Mouse (Mus musculus): ENCODE data around the gene Grid1.

Gene Grid1

DNA sequence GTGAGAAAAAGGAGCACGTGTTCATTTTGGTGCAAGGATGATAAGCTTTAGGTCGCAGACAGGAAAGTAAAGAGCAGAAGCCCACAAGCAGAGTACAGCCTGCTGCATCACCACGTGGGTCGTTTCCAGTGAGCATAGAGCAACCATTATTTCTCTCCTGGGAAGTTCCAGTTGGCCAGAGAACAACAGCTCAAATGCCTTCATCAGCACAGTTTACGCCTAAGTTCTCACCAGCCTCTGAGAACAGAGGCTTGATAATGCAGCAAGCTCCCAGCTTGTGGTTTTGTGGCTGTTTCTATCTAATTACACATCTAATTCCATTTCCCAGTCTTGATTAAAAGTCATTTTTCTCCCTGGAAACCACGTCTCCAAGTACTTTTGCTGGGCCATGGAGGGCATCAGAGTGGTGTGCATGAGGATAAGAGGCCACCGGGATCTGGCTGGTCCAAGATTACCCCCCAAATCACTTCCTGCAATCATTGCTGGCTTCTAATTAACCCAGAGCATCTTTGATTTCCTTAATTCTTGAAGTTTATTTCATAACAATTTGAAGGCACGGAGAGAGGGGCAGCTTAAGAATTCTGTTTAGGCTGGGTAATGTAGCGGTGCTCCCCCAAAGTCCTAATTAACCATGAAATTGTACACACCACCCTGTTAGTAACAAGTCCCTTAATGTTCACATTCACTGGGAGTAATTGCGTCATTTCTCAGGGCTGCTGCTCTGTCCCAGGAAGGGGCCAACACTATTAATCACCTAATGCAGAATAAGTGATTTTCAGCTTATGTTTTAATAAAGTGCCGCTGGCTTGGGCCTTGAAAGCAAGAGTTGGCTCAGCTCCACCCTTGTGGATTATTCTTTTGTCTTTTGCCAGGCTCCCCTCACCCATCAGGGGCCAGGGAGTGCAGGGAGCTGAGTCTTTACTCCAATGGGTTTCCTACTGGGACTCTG is 292.7 kb downstream of the Grid1 start:
- no peak for DNase-seq (ENCODE audit: low spot score in 2 of 2)

DNA sequence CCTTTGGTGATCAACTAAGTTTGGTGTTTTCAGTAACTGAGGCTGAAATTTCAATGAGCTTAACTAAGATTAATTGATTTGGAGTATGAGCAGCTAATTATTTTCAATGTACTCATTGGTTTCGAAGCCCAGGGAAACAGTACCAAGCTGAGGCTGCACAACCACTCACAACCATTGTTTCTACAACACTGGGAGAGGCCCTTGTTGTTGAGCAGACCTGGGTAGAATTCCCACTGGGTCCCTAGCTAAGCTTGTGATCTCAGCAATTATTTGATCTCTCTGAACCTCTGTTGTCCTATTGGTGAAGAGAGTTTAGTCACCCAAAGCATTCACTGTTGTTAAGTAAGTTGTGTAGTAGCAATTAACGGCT is 293.4 kb downstream of the Grid1 start:
- no peak for DNase-seq (ENCODE audit: low spot score in 2 of 2)

DNA sequence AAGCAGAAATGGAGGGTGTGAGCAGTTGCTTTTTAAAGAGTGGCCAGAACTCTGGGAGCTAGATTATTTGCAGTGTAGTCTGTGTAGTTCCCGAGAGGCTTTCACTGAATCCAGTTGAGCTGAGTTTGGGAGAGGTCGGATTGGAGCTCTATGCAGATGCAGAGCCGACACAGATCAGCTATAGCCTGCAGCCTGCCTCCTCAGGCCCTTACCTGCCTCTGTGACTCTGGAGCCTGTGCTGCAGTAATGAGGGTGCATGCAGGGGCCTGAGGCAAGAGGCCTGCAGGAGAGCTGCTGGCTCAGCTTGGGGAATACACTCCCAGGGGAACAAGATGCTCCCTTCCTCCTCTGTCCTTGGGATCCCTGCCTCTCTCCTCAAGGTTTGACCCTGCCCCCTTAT is 296.0 kb downstream of the Grid1 start:
- DNase-seq (ENCODE audit: low spot score in 2 of 2) = no peak

DNA sequence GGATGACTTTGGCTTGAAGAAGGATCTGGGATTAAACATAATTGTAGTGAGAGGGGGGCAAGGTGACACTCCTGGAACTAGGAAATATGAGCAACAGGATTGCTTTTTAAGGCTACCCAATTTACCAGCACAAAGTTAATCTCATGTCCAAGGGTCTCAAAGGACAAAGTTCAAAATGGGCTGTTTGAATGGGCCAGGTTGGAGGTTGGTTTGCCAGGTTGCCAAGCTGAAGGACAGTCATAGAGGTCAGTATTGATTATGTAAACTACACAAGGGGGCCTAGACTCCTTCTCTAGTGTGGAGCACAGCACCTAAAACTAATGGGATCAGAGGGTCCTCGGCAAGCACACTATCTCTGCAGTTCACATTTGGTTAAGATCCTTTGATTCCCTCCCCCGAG is 300.2 kb downstream of the Grid1 start:
- DNase-seq (ENCODE audit: low spot score in 2 of 2) = no peak

DNA sequence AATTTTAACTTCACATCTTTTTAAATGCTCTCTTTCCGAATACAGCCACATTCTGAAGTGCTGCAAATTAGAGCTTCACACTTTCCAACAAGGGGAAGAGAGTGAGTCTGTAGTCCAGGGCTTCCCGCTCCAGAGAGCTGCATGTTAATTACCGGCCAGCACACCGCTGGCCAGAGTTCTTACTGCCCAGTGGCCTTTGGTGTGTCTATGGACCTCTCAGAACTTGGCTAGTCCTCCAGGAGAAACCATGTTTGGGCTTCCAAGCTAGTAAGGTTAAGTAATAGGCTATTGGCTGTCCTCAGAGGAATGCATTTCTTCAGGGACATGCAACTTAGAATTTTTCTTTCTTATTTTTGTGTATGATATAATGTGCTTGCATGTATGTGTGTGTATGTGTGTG is 301.0 kb downstream of the Grid1 start:
- DNase-seq (ENCODE audit: low spot score in 2 of 2) = no peak

DNA sequence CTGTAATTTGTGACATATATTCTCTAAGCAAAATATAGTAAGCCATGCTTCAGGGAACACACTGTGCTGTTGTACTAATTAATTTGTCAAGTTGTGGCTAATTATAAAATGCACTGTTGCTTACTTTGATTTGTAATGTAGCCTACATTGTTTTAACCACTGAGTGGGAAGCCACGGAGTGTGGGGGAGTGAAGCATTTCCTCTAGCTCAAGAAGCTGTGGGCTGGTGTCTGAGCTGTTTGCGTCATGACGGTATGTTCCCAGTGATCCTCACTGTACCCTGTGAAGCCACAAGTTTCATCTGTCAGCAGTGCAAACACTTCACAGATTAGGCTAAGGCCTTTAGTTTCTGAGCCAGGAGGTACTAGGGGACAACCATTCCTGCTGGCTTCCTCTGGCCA is 302.2 kb downstream of the Grid1 start:
- no peak for DNase-seq (ENCODE audit: low spot score in 2 of 2)

DNA sequence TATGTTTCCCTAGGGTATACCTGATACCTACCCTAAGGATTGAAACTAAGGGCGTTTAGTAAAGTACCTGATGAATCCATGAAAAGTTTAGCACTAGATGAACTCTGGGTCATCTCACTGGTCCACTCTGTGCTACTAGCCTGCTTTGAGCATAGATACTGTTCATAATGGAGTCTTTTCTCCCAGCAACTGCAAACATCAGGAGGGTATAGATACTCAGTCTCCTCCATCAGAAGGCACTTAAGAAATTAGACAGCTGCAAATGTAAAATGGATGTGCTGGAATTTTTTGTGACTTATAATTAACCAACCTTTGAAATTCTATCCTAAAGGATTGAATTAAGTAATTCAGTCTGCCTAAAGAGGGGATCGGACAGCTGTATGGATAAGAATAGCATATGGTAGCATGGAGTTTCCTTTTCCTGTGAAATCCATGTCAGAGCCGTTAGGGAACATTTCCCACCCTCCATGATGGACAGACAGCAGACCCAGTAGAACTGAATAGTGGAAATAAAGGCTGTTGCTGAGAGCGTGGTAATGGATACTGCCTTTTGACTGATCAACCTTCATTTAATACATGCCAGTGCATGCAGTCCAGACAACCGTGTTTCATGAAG is 303.5 kb downstream of the Grid1 start:
- DNase-seq (ENCODE audit: low spot score in 2 of 2) = no peak

DNA sequence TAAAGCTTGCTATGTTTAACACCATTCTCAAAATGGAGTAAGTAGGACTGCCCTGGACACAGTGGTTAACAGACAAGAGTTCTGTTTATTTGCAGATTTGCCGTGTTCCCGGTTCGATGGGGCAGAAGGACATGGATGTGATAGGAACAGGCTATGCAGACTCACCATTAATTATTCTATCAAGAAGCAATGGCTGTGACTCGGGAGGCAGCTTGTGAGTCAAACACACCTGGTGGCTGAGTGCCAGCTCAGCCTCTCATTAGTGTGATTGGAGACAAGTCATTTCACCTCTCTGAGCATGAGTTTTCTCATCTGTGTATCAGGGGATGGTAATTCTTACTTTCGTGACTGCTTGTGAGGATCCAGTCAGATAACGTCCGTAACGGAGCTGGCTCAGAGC is 307.7 kb downstream of the Grid1 start:
- no peak for DNase-seq (ENCODE audit: low spot score in 2 of 2)

DNA sequence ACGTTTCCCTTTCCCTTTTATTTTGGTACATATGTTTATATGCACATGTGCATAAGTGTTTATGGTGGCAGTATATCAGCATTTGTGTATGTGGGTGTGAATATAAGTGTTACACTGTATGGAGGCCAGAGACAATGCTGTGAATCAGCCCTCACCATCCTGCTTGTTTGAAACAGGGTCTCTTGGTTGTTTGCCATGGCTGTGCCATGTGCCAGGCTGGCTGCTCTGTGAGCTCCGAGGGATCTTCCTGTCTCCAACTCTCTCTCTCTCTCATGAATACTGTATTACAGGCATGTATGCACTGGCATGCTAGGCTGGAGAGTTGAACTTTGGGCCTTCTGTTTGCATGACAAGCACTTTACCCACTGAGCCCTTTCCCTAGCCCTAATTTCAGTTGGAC is 315.1 kb downstream of the Grid1 start:
- DNase-seq (ENCODE audit: low spot score in 2 of 2) = no peak

DNA sequence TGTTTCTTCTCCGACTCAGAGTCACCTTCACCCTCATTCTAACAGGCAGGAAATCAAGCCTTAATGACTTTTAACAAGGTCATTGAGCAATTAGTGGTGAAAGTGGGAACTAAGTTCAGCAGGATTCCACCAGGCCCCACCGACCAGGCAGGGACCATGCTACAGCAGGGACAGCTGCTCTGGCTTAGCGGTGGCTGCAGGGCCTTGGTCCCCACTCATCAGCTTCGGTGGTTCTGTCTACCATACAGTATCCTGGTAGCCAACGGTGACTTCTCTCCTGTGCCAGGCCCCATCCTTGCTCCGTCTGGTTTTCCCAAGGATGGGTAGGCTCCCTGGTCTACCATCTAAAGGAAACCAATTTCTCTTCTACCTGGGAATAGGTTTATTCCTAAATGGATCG is 318.2 kb downstream of the Grid1 start:
- DNase-seq (ENCODE audit: low spot score in 2 of 2) = no peak

DNA sequence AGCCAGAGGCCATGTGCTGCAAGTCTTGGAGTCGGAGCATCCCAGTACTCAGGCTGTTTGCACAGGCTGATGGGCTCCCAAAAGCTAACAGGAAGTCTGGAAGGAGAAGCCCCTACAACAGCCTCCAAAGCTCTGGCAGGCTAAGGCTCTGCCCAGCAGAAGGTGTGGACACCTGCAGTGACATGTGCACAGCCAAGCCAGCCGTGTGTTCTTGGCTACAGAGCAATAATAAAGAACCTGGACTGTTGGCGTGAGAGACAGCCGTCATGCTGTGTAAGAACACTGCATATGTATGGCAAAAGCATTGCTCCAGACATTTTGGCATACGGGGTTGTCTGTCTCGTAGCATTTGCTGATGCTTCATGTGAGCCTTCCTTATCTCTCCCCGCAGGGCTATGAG is 319.9 kb downstream of the Grid1 start:
- no peak for DNase-seq (ENCODE audit: low spot score in 2 of 2)

DNA sequence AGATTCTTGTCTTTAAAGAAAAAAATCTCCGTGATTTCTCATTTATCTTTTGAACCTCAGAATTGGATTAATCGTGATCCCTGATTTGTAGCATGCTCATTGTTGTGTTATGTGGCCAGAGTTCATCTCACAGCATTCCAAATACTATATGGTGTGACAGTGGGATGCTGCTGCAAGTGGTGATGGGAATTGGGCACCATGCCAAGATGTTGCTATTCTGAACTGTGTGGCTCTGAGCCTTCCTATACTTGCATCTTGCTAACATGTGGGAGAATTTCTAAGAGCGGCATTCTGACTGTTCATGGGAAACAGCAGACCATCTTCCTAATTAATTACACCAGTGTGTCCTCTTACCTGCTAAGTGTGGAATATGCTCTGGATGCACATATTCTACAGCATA is 332.5 kb downstream of the Grid1 start:
- DNase-seq (ENCODE audit: low spot score in 2 of 2) = no peak

DNA sequence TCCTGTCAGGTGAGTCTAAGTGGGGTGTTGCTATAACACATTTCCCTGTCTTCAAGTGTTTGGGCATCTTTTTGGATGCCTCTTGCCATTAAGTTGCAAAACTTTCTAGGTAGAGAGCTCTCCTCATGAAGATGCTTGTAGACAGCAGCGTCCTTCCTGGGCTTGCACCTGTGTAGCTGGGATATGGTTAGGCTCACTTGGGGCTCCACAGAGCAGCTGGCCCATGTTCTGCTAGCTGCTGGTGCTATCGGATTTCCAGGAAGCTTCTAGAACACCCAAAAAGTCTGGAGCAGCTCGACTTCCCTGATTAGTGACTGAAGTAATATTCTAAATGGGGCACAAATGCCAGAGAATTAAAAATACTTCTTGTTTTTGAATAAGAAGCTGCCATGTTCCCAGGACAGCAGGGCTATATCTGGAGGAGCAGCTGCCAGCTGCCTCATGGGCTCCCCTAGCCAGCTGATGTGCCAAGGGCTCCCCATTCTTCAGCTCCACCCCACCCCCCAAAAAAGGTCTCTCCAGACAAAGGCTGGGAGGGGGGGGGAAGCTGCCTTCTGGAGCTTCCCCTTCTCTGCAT is 333.9 kb downstream of the Grid1 start:
- no peak for DNase-seq (ENCODE audit: low spot score in 2 of 2)

DNA sequence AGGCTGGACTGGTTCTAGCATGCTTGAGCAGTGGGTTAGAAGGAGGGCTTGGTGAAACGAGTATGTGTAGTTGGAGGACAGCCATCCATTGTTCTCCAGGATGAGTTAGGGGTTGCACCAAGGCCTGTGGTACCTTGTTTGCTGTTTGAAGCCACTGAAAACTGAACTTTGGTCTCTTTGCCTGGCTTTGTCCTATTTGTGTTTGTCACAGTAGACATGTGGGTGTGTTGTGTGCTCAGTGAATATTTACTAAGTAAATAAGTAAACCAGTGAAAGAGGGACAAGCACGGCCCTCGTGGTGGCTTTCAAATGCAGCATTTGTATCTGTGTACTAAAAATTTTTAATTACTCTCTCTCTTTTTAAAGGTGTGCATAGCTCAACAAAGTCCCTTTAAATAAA is 334.5 kb downstream of the Grid1 start:
- DNase-seq (ENCODE audit: low spot score in 2 of 2) = no peak

DNA sequence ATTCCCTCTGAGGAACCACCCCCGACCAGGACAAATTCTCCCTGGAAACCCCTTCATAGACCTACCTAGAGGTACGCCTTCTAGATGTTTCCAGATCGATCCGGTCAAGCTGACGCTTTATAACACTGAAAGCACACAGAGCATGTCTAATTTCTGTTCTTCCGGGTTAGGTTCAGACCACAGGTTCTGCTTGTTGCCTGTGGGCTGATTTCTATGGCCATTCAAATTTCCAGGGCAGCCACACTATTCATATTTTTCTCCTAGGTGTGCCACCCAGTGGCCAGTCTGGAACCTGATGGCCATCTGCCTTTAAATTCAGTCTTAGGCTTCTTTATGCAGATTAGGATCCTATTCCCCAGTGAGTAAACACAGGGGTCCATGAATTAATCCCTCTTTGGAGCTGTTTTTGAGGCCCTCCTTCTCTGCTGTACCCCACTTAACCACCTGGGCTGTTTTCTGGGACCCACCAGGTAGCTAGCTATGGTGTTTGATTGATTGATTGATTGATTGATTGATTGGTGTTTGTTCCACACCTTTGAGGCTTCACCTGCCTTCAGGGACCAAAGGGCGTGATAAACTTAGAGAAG is 337.3 kb downstream of the Grid1 start:
- DNase-seq (ENCODE audit: low spot score in 2 of 2) = no peak

DNA sequence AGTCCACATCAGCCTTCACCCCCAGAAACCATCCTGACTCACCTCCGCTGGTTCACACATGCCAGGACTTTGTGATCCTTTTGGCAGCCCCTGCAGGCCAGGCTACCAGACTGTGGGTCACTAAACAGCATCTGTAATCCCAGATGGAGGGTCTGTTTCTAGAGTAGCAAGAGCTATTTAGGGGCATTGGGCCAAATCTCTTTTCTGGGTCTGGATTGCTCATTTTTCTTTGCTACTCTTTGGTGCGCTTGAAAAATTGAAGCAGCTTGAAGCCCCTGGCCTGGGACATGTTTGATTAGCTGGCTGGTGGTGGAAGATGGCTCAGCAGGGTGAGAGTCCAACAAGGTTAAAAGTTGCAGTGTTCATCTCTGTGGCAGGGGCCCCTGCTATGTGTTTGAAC is 339.4 kb downstream of the Grid1 start:
- DNase-seq (ENCODE audit: low spot score in 2 of 2) = no peak

DNA sequence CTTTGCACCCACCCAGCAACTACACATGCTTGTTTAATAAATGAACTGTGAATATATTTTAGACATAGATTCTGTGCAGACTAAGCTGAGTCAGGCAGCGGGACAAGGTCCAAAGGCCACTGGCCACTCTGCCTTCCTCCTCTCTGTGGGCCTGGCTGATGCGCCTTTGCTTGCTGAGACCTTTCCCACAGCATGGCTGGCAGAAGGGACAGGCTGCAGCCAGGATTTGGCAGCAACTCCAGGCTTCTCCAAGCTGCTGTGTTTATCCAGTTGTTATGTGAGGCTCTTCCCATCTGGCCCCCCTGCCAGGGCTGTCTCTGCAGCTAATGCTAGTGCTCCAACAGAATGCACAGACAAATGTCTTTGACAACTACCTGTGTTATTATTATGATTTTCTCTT is 347.5 kb downstream of the Grid1 start:
- no peak for DNase-seq (ENCODE audit: low spot score in 2 of 2)

DNA sequence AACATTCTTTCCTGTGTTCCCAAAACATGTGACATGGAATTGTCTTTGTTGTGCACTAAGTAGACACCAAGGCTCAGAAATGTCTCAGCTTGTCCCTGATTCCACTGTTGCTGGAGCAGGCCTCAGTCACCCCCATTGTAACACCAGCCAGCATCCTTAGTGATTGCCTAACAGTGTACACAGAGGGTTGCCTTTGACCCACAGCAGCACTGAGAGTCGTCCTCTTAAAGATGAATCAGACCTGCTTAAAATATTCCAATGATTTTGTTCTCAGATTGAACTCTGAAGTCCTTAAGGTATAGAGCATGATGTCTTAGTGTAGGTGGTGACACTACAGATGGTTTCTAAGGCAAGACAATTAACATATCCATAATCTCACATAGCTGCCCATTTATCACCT is 354.0 kb downstream of the Grid1 start:
- no peak for DNase-seq (ENCODE audit: low spot score in 2 of 2)

DNA sequence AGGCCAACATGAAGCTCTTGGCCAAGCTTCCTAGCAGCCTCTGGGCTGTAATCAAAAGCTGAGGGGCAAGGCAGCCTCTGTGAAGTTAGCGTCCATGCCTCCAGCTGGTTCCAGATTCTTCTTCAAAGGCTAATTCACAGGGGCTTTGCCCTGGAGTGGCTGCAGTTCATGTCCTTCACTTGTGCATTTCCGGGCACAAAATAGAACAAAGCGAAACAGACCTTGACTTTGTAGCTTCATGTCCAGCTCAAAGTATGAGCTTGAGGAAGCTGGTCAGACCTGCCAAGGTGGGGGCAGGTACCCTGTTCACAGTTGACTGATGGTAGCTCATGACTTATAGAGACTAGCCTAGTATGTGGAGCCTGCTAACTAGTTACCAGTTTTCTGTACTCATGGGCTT is 356.1 kb downstream of the Grid1 start:
- DNase-seq (ENCODE audit: low spot score in 2 of 2) = no peak

DNA sequence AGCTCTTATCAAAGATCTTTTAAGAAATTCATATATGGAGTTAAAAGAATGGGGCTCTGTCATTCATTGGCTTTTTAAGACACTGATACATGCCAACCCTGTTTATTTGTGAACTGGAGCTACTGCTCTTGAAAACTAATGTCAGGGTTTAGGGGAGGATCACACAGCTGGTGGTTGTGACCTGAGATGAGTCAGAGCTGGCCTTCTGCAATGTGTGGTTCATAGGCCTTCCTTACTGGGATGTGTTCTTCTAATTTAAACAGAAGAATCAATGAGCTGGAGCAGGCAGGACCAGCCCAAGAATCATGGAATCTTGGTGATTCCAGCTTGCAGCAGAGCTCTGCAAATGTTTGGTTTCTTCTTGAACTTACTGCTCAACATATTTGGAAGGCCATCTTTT is 359.2 kb downstream of the Grid1 start:
- no peak for DNase-seq (ENCODE audit: low spot score in 2 of 2)

DNA sequence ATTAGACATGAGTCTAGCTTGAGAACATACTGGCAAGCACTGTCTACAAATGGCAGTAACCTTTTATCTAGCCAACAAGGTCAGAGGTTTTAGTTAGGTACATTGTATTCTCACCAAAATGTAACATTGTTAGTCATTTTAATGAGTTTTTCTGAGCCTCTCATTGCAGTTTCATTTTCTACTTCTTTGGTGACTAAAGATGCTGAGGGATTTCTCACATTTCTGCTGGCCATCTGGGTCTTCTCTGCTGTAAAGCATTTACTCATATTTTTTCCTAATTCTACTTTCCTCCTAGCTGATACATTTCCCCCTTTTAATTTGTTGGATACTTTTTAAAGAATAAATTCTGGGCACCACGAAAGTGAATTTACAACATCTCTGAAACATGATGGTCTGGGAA is 365.5 kb downstream of the Grid1 start:
- DNase-seq (ENCODE audit: low spot score in 2 of 2) = no peak

DNA sequence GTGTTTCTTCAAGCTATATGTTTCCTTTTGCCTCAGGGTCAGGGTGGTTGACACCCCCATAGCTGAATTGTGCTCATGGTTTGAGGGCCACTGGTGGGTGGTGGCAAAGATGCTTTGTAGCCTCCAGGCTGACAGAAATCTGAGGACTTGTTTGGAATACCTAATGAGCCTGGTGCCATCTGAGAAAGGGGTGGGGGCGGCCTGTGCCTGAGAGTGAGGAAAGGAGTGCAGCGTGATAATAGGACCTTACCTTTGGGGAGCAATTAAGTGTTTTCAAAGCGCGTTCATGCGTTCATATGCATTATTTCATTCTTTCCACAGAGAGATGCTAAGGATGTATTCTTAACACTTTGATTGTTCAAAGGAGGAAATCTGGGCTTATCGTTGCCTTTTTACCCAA is 372.3 kb downstream of the Grid1 start:
- DNase-seq (ENCODE audit: low spot score in 2 of 2) = no peak

DNA sequence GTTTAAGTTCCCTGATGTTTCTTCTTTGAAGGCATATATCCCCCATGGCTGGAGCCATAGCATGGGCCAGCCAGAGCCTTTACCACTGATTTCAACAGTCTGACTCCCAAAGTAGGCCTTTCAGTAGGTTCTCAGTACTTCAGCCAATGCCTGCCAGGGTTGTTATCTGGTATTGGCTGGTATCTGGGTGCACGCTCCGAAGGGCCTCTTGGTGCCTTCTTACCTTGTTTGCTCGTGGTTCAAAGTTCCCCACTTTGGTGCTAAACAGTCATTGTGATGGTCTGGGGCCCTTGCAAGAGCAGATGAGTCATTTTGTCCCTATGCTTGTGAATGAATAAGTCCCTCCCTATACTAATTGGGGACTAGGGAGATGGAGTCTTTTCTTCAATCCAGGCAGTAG is 377.5 kb downstream of the Grid1 start:
- DNase-seq (ENCODE audit: low spot score in 2 of 2) = no peak

Data from spleen, postnatal 4 days (tissue).